Mouse (Mus musculus): ENCODE data around the gene Twist1. TPM values are rescaled to one million over a fixed set of nuclear protein-coding genes. Genes with fewer than 3 reads are reported as not detected.

The Twist1 gene
- polyA plus RNA-seq, 1 experiment = 2.0 TPM

GRCm38 (mm10) chr12:33955606-33956295, 1.7 kb upstream of the Twist1 start:
- Histone ChIP-seq H3K4me1 (ENCODE audit: control insufficient read depth, insufficient read depth, low read length) (no peaks in the 10 kb centered on the region), H3K27ac (ENCODE audit: insufficient read depth, low read depth, low read length) (no peak overlapping the region), H3K27me3 (replicated peaks; ENCODE audit: control insufficient read depth, insufficient read depth, low read length) (peaks cover 9% of the 10 kb centered on the region), H3K36me3 (ENCODE audit: control insufficient read depth, insufficient read depth, low read length) (no peaks in the 10 kb centered on the region), H3K4me3 (ENCODE audit: insufficient read depth, low read depth, low read length) (no peak overlapping the region)
- TF ChIP-seq CTCF (conservative IDR thresholded peaks at IDR 0.05; ENCODE audit: insufficient read depth, insufficient read length, low read depth, low read length) (no peak), POLR2A (IDR thresholded peaks at IDR 0.05; ENCODE audit: low read depth, low read length) (no peak)
- no peak for DNase-seq
- 4% methylated on average over 28 of the region's 28 CpGs for whole genome bisulfite sequencing

DNA sequence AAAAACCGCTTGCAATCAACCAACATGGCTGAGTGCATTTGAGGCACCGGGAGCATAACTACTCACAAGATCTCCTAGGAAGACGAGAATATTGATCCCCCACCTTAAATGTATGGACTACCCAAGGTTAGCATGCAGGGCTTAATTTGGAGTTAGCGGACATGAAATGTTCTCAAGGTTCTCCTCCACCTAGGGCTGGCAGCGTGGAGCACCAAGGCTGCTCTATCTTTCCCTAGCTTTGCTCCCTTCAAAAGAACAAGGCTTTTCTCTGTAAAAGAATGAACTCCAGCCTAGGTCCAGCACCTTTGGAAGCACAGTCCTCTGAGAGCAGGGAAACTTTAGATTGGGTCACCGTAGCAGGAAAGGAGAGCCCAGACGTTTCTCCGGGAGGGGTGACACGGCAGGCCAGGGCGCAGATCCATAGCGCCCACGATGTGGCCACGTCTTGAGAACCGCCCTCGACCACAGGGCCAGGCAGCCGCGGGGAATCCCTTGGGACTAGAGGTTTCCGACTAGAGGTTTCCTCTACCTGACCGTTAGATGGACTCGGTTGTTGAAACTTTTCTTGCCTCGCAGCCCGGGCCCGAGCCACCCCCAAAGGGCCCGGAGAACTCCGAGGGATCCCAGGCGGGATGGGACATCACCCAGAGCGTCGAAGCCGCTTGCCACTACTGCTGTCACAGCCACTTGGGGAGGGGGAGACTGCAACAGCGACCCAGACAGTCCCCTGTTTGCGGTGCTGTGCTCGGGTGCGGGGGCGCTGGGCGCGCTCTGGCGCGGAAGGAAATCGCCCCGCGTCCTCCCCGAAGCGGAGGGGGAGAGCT, 683 bp upstream of the Twist1 start:
- peaks cover 11% of the 10 kb centered on the region for H3K27me3 ChIP-seq (replicated peaks; ENCODE audit: control insufficient read depth, insufficient read depth, low read length)
- TF ChIP-seq CTCF (conservative IDR thresholded peaks at IDR 0.05; ENCODE audit: insufficient read depth, insufficient read length, low read depth, low read length) = no peak
- no peak for TF ChIP-seq POLR2A (IDR thresholded peaks at IDR 0.05; ENCODE audit: low read depth, low read length)
- H3K27ac ChIP-seq (ENCODE audit: insufficient read depth, low read depth, low read length) = no peak overlapping the region
- no peak for DNase-seq
- 2% methylated on average over 42 of the region's 43 CpGs for WGBS
- H3K4me3 ChIP-seq (ENCODE audit: insufficient read depth, low read depth, low read length) = peak overlapping the region; percentile 55
- H3K4me1 ChIP-seq (ENCODE audit: control insufficient read depth, insufficient read depth, low read length) = no peaks in the 10 kb centered on the region
- H3K36me3 ChIP-seq (ENCODE audit: control insufficient read depth, insufficient read depth, low read length) = no peaks in the 10 kb centered on the region

DNA sequence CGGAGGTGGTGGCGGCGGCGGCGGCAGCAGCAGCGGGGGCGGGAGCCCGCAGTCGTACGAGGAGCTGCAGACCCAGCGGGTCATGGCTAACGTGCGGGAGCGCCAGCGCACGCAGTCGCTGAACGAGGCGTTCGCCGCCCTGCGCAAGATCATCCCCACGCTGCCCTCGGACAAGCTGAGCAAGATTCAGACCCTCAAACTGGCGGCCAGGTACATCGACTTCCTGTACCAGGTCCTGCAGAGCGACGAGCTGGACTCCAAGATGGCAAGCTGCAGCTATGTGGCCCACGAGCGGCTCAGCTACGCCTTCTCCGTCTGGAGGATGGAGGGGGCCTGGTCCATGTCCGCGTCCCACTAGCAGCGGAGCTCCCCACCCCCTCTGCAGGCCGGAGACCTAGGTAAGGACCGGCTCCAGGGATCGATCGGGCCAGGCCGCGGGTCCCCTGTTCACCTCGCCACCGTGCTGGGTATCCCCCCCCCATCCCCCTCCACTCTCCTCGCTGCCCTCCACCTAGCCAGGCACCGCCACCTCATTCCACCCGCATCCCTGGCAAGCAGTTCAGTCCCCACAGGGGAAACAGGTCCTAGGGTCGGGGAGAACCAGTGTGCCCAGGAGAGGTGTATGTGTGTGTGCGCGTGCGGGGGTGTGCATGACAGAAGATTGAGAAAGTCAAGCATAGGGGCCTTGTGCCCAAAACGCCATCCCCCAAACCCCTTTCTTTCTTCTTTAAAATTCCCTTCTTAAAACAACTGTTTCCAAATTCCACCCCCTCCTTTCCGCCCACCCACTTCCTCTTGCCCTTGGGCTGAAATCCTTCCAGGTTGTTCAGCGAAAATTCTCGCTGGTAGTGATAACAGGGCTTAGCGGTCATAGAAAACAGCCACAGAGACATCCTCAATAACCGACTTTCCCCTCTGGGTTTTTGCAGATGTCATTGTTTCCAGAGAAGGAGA, 1.0 kb downstream of the Twist1 start:
- Histone ChIP-seq H3K27me3 (replicated peaks; ENCODE audit: control insufficient read depth, insufficient read depth, low read length) (peaks cover 11% of the 10 kb centered on the region), H3K4me3 (ENCODE audit: insufficient read depth, low read depth, low read length) (peak overlapping the region; percentile 55), H3K4me1 (ENCODE audit: control insufficient read depth, insufficient read depth, low read length) (no peaks in the 10 kb centered on the region), H3K36me3 (ENCODE audit: control insufficient read depth, insufficient read depth, low read length) (no peaks in the 10 kb centered on the region), H3K27ac (ENCODE audit: insufficient read depth, low read depth, low read length) (no peak overlapping the region)
- no peak for DNase-seq
- TF ChIP-seq POLR2A (IDR thresholded peaks at IDR 0.05; ENCODE audit: low read depth, low read length) = no peak
- TF ChIP-seq CTCF (conservative IDR thresholded peaks at IDR 0.05; ENCODE audit: insufficient read depth, insufficient read length, low read depth, low read length) = no peak
- 3% methylated on average over 56 of the region's 56 CpGs for WGBS

GRCm38 (mm10) chr12:33959206-33959605, 1.7 kb downstream of the Twist1 start:
- Histone ChIP-seq H3K4me3 (ENCODE audit: insufficient read depth, low read depth, low read length) (no peak overlapping the region), H3K27ac (ENCODE audit: insufficient read depth, low read depth, low read length) (no peak overlapping the region), H3K27me3 (replicated peaks; ENCODE audit: control insufficient read depth, insufficient read depth, low read length) (peaks cover 11% of the 10 kb centered on the region), H3K36me3 (ENCODE audit: control insufficient read depth, insufficient read depth, low read length) (no peaks in the 10 kb centered on the region), H3K4me1 (ENCODE audit: control insufficient read depth, insufficient read depth, low read length) (no peaks in the 10 kb centered on the region)
- DNase-seq = no peak
- 16% methylated on average over 6 of the region's 6 CpGs for WGBS
- TF ChIP-seq CTCF (conservative IDR thresholded peaks at IDR 0.05; ENCODE audit: insufficient read depth, insufficient read length, low read depth, low read length) (no peak), POLR2A (IDR thresholded peaks at IDR 0.05; ENCODE audit: low read depth, low read length) (no peak)

- no peak for TF ChIP-seq POLR2A (IDR thresholded peaks at IDR 0.05; ENCODE audit: low read depth, low read length)
- no peak for TF ChIP-seq CTCF (conservative IDR thresholded peaks at IDR 0.05; ENCODE audit: insufficient read depth, insufficient read length, low read depth, low read length)
- DNase-seq = no peak
- WGBS = 17% methylated on average over 3 of the region's 3 CpGs
- Histone ChIP-seq H3K27ac (ENCODE audit: insufficient read depth, low read depth, low read length) (no peak overlapping the region), H3K4me3 (ENCODE audit: insufficient read depth, low read depth, low read length) (no peak overlapping the region), H3K36me3 (ENCODE audit: control insufficient read depth, insufficient read depth, low read length) (no peaks in the 10 kb centered on the region), H3K4me1 (ENCODE audit: control insufficient read depth, insufficient read depth, low read length) (no peaks in the 10 kb centered on the region), H3K27me3 (replicated peaks; ENCODE audit: control insufficient read depth, insufficient read depth, low read length) (peaks cover 9% of the 10 kb centered on the region)
These were observed 2.4 kb downstream of the Twist1 start for GRCm38 (mm10) chr12:33959846-33960245.

GRCm38 (mm10) chr12:33961013-33961412, 3.5 kb downstream of the Twist1 start:
- H3K27me3 ChIP-seq (replicated peaks; ENCODE audit: control insufficient read depth, insufficient read depth, low read length) = peaks cover 8% of the 10 kb centered on the region; the same call in 1 of the 2 replicates
- no peaks in the 10 kb centered on the region for H3K4me1 ChIP-seq (ENCODE audit: control insufficient read depth, insufficient read depth, low read length)
- H3K36me3 ChIP-seq (ENCODE audit: control insufficient read depth, insufficient read depth, low read length) = no peaks in the 10 kb centered on the region
- H3K27ac ChIP-seq (ENCODE audit: insufficient read depth, low read depth, low read length) = no peak overlapping the region
- WGBS = 25% methylated on average over 5 of the region's 5 CpGs
- DNase-seq = no peak
- H3K4me3 ChIP-seq (ENCODE audit: insufficient read depth, low read depth, low read length) = no peak overlapping the region
- TF ChIP-seq CTCF (conservative IDR thresholded peaks at IDR 0.05; ENCODE audit: insufficient read depth, insufficient read length, low read depth, low read length) = no peak

Data from kidney, adult 2 months (tissue).